Comparison of ENCODE assay signal across 8 mouse cellular contexts in genomic region chr3:154816801-154817625, GRCm38 (mm10).
DNase-seq lines count a peak whose midpoint lies in the region; ATAC-seq lines count a peak whose summit lies in the region.

No protein-coding gene starts in this region.

- no peak overlapping the region for H3K4me2 ChIP-seq in embryonic facial prominence, embryonic 15.5 days (replicated peaks)

- peak; percentile 83 for ATAC-seq in embryonic facial prominence, embryonic 15.5 days (ENCODE audit: insufficient number of reproducible peaks, low FRiP score, low TSS enrichment, low read depth)

- H3K9ac ChIP-seq in embryonic facial prominence, embryonic 15.5 days: no peak overlapping the region

- intact Hi-C loops in left cerebral cortex, postnatal 25 days (cut with DNase I): loop anchor here (2.0 to 5.0 kb wide), 4 partner anchors 120 to 276 kb away; partner anchors contain the start of genes Fpgt and Lrriq3

- 32% methylated on average over 19 of the region's 19 CpGs for WGBS in embryonic facial prominence, embryonic 15.5 days

- no peaks in the 10 kb centered on the region for H3K9me3 ChIP-seq in embryonic facial prominence, embryonic 15.5 days (replicated peaks)

- no peaks in the 10 kb centered on the region for H3K4me1 ChIP-seq in embryonic facial prominence, embryonic 15.5 days

- H3K4me3 ChIP-seq in embryonic facial prominence, embryonic 15.5 days (replicated peaks): no peak overlapping the region

- no peak overlapping the region for H3K27ac ChIP-seq in embryonic facial prominence, embryonic 15.5 days (replicated peaks)

- no peaks in the 10 kb centered on the region for H3K27me3 ChIP-seq in embryonic facial prominence, embryonic 15.5 days

- no peaks in the 10 kb centered on the region for H3K36me3 ChIP-seq in embryonic facial prominence, embryonic 15.5 days

- DNase-seq in MN1 (ENCODE audit: low spot score): peak; percentile 88
- peak; percentile 47 for DNase-seq in heart, postnatal 4 days
- DNase-seq in left cerebral cortex, postnatal 25 days (ENCODE audit: low spot score in 2 of 2): peak; percentile 62 to 75
- DNase-seq in right cerebral cortex, adult 18-20 months: peak; percentile 60
- DNase-seq in ovary, adult 18-20 months (ENCODE audit: low spot score): no peak
- no peak for DNase-seq in spleen, postnatal 14 days (ENCODE audit: low spot score in 2 of 2)
- no peak for DNase-seq in liver

Comparison
In these comparisons a context has a peak if more than half of its experiments do, and no peak if none do; other contexts are left out.
1. DNase-seq: peak in MN1 (single experiment), heart, postnatal 4 days (single experiment), left cerebral cortex, postnatal 25 days (2 of 2) and right cerebral cortex, adult 18-20 months (single experiment); none in ovary, adult 18-20 months (single experiment), spleen, postnatal 14 days (0 of 2) and liver (single experiment).